Mouse (Mus musculus) kidney, adult 2 months (tissue): Measurements from ENCODE around the gene Zbtb11. TPM values are rescaled to one million over a fixed set of nuclear protein-coding genes. Genes with fewer than 3 reads are reported as not detected.
"Not testable (repeated sequence)": the region's sequence is repeated elsewhere in the genome, so short reads cannot be mapped to it uniquely, and the experiment has no call there.

Source experiments
- DNase-seq: peaks from one replicate; pipeline ENCODE4 v3.0.0; 2021
- H3K27ac ChIP-seq: fragments of 200-500 bp; 2 replicates; pipeline ENCODE4 v1.5.1; 2012; ENCODE audit warnings: low read depth, low read length, control low read depth, inconsistent platforms; ENCODE audit not compliant: insufficient read depth
- H3K27me3 ChIP-seq: fragments of 200-500 bp; replicated peaks from 2 replicates; pipeline ENCODE4 v1.6.1; 2012; ENCODE audit warnings: mild to moderate bottlenecking, moderate library complexity, low read length, inconsistent platforms; ENCODE audit not compliant: control insufficient read depth, insufficient read depth
- H3K36me3 ChIP-seq: fragments of 200-500 bp; 2 replicates; pipeline ENCODE4 v1.6.1; 2012; ENCODE audit warnings: mild to moderate bottlenecking, moderate library complexity, low read length, inconsistent platforms; ENCODE audit not compliant: control insufficient read depth, insufficient read depth
- H3K4me1 ChIP-seq: fragments of 200-500 bp; 2 replicates; pipeline ENCODE4 v1.6.1; 2011; ENCODE audit warnings: low read length; ENCODE audit not compliant: control insufficient read depth, insufficient read depth
- H3K4me3 ChIP-seq: fragments of 200-500 bp; 2 replicates; pipeline ENCODE4 v1.5.1; 2011; ENCODE audit warnings: mild to moderate bottlenecking, low read depth, low read length, control low read depth; ENCODE audit not compliant: insufficient read depth
- CTCF ChIP-seq: fragments of 200-500 bp; conservative IDR thresholded peaks from 2 replicates; pipeline ENCODE4 v1.5.1; 2011; ENCODE audit warnings: low read depth, mild to moderate bottlenecking, control low read depth, low read length, moderate library complexity, mixed read lengths; ENCODE audit not compliant: insufficient read depth, insufficient read length
- POLR2A ChIP-seq: fragments of 200-500 bp; IDR thresholded peaks from one replicate; pipeline ENCODE4 v1.6.1; 2011; ENCODE audit warnings: low read depth, low read length, control low read depth
- WGBS: fragments of 180-500 bp; shearing (Covaris S2); methylation state at CpG from one replicate; pipeline ENCODE4 v1.1.7; 2018; 5-methylcytosine and 5-hydroxymethylcytosine counted together
- polyA plus RNA-seq: library from polyadenylated mRNA; depleted of rRNA; stranded (reverse); fragments of >200 nt; gene quantifications from 2 replicates; pipeline ENCODE4 v1.2.3, GENCODE M21; 2012

The Zbtb11 gene
- polyA plus RNA-seq, 1 experiment = 3.2 TPM

DNA sequence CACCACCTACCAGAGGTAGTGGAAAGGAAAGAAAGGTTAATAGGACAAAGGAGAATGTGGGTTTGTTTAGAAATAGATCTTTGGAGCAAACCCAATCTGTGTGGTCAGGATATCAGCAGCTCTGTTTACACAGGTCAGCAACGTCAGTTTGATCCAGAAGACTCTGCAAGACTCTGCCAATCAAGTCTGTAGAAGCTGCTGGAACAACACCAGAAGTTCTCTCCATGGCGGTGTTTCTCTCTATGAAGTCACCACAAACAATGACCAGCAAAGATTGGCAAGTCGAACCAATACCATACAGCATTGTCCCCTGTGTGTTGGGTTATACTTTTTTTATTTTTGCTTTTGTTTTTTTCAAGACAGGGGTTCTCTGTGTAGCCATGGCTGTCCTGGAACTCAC is 26.4 kb upstream of the Zbtb11 start:
- Histone ChIP-seq H3K27ac (no peak overlapping the region), H3K36me3 (no peaks in the 10 kb centered on the region), H3K4me1 (no peaks in the 10 kb centered on the region), H3K27me3 (no peaks in the 10 kb centered on the region), H3K4me3 (no peak overlapping the region)
- TF ChIP-seq POLR2A (no peak), CTCF (no peak)
- DNase-seq = no peak
- 78% methylated on average over 3 of the region's 3 CpGs for WGBS

- not testable (repeated sequence) for H3K36me3 ChIP-seq, DNase-seq, H3K4me1 ChIP-seq, H3K27ac ChIP-seq, H3K4me3 ChIP-seq, H3K27me3 ChIP-seq
- 81% methylated on average over 2 of the region's 2 CpGs for WGBS
These were observed 25.7 kb upstream of the Zbtb11 start for GRCm38 (mm10) chr16:55947876-55948410.

- 43% methylated on average over 7 of the region's 7 CpGs for WGBS
- H3K36me3 ChIP-seq = no peaks in the 10 kb centered on the region
- TF ChIP-seq POLR2A = no peak
- no peak for TF ChIP-seq CTCF
- no peak overlapping the region for H3K4me3 ChIP-seq
- no peaks in the 10 kb centered on the region for H3K27me3 ChIP-seq
- H3K27ac ChIP-seq = no peak overlapping the region
- DNase-seq = peak; percentile 29
- H3K4me1 ChIP-seq = no peaks in the 10 kb centered on the region
These were observed 24.7 kb upstream of the Zbtb11 start for GRCm38 (mm10) chr16:55948963-55949362.

GRCm38 (mm10) chr16:55950462-55950861 is 23.2 kb upstream of the Zbtb11 start:
- H3K4me3 ChIP-seq = no peak overlapping the region
- no peaks in the 10 kb centered on the region for H3K36me3 ChIP-seq
- no peaks in the 10 kb centered on the region for H3K4me1 ChIP-seq
- no peaks in the 10 kb centered on the region for H3K27me3 ChIP-seq
- no peak overlapping the region for H3K27ac ChIP-seq
- no peak for DNase-seq
- 66% methylated on average over 3 of the region's 3 CpGs for WGBS
- TF ChIP-seq CTCF (no peak), POLR2A (no peak)

GRCm38 (mm10) chr16:55950946-55951678 is 22.6 kb upstream of the Zbtb11 start:
- H3K27me3 ChIP-seq = no peaks in the 10 kb centered on the region
- no peaks in the 10 kb centered on the region for H3K36me3 ChIP-seq
- H3K4me3 ChIP-seq = no peak overlapping the region
- 39% methylated on average over 19 of the region's 19 CpGs for WGBS
- no peaks in the 10 kb centered on the region for H3K4me1 ChIP-seq
- DNase-seq = peak; percentile 85
- TF ChIP-seq POLR2A = no peak
- peak; percentile 67 for TF ChIP-seq CTCF
- no peak overlapping the region for H3K27ac ChIP-seq

- no peak overlapping the region for H3K4me3 ChIP-seq
- 76% methylated on average over 7 of the region's 7 CpGs for WGBS
- no peaks in the 10 kb centered on the region for H3K27me3 ChIP-seq
- H3K36me3 ChIP-seq = no peaks in the 10 kb centered on the region
- no peaks in the 10 kb centered on the region for H3K4me1 ChIP-seq
- H3K27ac ChIP-seq = no peak overlapping the region
- TF ChIP-seq POLR2A (no peak), CTCF (no peak)
- DNase-seq = no peak
These were observed 21.9 kb upstream of the Zbtb11 start for GRCm38 (mm10) chr16:55951679-55952327.

- H3K4me1 ChIP-seq = no peaks in the 10 kb centered on the region
- H3K4me3 ChIP-seq = no peak overlapping the region
- TF ChIP-seq POLR2A (no peak), CTCF (no peak)
- H3K36me3 ChIP-seq = no peaks in the 10 kb centered on the region
- no peaks in the 10 kb centered on the region for H3K27me3 ChIP-seq
- DNase-seq = no peak
- no peak overlapping the region for H3K27ac ChIP-seq
These were observed 20.9 kb upstream of the Zbtb11 start for GRCm38 (mm10) chr16:55952771-55953170.

DNA sequence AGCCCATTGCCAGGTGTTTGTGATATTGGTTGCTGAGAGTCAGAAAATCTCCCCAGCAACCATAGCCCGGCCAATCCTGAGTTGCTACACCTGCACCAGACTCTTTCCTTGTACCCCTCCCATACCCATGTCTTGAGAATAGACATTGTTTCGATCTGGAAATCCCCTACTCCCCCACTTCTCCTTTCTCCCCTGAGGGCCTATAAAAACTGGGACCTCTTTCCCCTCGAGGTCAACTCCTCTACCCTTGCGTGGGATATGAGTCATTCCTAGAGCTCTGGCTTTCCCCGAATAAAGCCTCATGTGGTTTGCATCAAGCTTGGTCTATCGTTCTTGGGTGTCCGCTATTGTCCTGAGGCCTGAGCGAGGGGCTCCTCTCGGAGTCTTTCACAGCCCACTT is 19.5 kb upstream of the Zbtb11 start:
- not testable (repeated sequence) for H3K27me3 ChIP-seq, H3K4me1 ChIP-seq, DNase-seq, H3K4me3 ChIP-seq, H3K36me3 ChIP-seq, H3K27ac ChIP-seq
- WGBS = 91% methylated on average over 9 of the region's 9 CpGs

GRCm38 (mm10) chr16:55963068-55963467 is 10.6 kb upstream of the Zbtb11 start:
- 91% methylated on average over 6 of the region's 11 CpGs for WGBS

More at GRCm38 (mm10) chr16:55963068-55963467, 10.6 kb upstream of the Zbtb11 start:
- H3K36me3 ChIP-seq, DNase-seq, H3K27me3 ChIP-seq, H3K4me1 ChIP-seq, H3K4me3 ChIP-seq, H3K27ac ChIP-seq: not testable (repeated sequence)
